Mouse (Mus musculus) C2C12 (cell line): ENCODE measurements around the gene Plekhs1. TPM values are rescaled to one million over a fixed set of nuclear protein-coding genes. Genes with fewer than 3 reads are reported as not detected.

Source experiments
- H3K27me3 ChIP-seq: one replicate; pipeline ENCODE4 v1.6.1; 2011; ENCODE audit not compliant: control insufficient read depth, insufficient read depth, insufficient read length
- H3K36me3 ChIP-seq: one replicate; pipeline ENCODE4 v1.6.1; 2011; ENCODE audit not compliant: control insufficient read depth, insufficient read depth
- H3K4me3 ChIP-seq: one replicate; pipeline ENCODE4 v1.5.1; 2011; ENCODE audit warnings: mild to moderate bottlenecking, control low read depth; ENCODE audit not compliant: poor library complexity, insufficient read depth, severe bottlenecking
- H3K79me2 ChIP-seq: one replicate; pipeline ENCODE4 v1.6.1; 2011; ENCODE audit not compliant: control insufficient read depth, insufficient read depth
- H3K79me3 ChIP-seq: one replicate; pipeline ENCODE4 v1.6.1; 2011; ENCODE audit warnings: low read depth, control low read depth
- H3ac ChIP-seq: one replicate; pipeline ENCODE3; 2011; ENCODE audit warnings: low read depth; ENCODE audit not compliant: control insufficient read depth, insufficient read length
- CEBPB ChIP-seq: IDR thresholded peaks from one replicate; pipeline ENCODE4 v1.6.1; 2011; ENCODE audit warnings: low read depth, mild to moderate bottlenecking, control low read depth, moderate library complexity
- CTCF ChIP-seq: IDR thresholded peaks from one replicate; pipeline ENCODE4 v1.5.1; 2011; ENCODE audit not compliant: control insufficient read depth, insufficient read depth, insufficient read length
- FOSL1 ChIP-seq: IDR thresholded peaks from one replicate; pipeline ENCODE4 v1.8.0; 2011; ENCODE audit warnings: mild to moderate bottlenecking, low read length; ENCODE audit not compliant: poor library complexity, insufficient read depth, severe bottlenecking
- MAX ChIP-seq: IDR thresholded peaks from one replicate; pipeline ENCODE4 v1.6.1; 2011; ENCODE audit warnings: mild to moderate bottlenecking, control low read depth
- MYOD1 ChIP-seq: IDR thresholded peaks from one replicate; pipeline ENCODE4 v1.6.1; 2011; ENCODE audit warnings: low read depth; ENCODE audit not compliant: control insufficient read depth, insufficient read length
- MYOG ChIP-seq: IDR thresholded peaks from one replicate; pipeline ENCODE4 v1.6.1; 2011; ENCODE audit not compliant: control insufficient read depth, insufficient read length; ENCODE audit errors: extremely low read depth
- USF1 ChIP-seq: IDR thresholded peaks from one replicate; pipeline ENCODE4 v1.6.1; 2011; ENCODE audit warnings: low read depth, mild to moderate bottlenecking, control low read depth, moderate library complexity
- polyA plus RNA-seq: library from polyadenylated mRNA; unstranded; fragments of >200 nt; fragmentation: generic; extraction: Trizol; gene quantifications from one replicate; pipeline ENCODE4 v1.2.1, GENCODE M21; 2012; ENCODE audit warnings: missing spikeins

Plekhs1 gene
- polyA plus RNA-seq, 1 experiment, result not detected

- Histone ChIP-seq H3K79me3 (no peaks in the 10 kb centered on the region), H3K79me2 (no peaks in the 10 kb centered on the region), H3K27me3 (no peaks in the 10 kb centered on the region), H3ac (no peak overlapping the region), H3K4me3 (no peak overlapping the region), H3K36me3 (no peaks in the 10 kb centered on the region)
- TF ChIP-seq CEBPB (no peak), MAX (no peak), FOSL1 (no peak), CTCF (no peak), USF1 (no peak), MYOD1 (no peak), MYOG (no peak)
Measured at GRCm38 (mm10) chr19:56424606-56425395, 36.6 kb upstream of the Plekhs1 start.

- no peak for TF ChIP-seq MYOD1
- TF ChIP-seq CEBPB, result no peak
- no peak for TF ChIP-seq CTCF
- no peak for TF ChIP-seq USF1
- TF ChIP-seq MAX, result no peak
- TF ChIP-seq FOSL1, result no peak
- TF ChIP-seq MYOG, result no peak
- no peaks in the 10 kb centered on the region for H3K27me3 ChIP-seq
- H3K79me2 ChIP-seq, result no peaks in the 10 kb centered on the region
- H3ac ChIP-seq, result no peak overlapping the region
- no peaks in the 10 kb centered on the region for H3K79me3 ChIP-seq
- no peaks in the 10 kb centered on the region for H3K36me3 ChIP-seq
- no peak overlapping the region for H3K4me3 ChIP-seq
Measured at GRCm38 (mm10) chr19:56425492-56425891, 35.9 kb upstream of the Plekhs1 start.

DNA sequence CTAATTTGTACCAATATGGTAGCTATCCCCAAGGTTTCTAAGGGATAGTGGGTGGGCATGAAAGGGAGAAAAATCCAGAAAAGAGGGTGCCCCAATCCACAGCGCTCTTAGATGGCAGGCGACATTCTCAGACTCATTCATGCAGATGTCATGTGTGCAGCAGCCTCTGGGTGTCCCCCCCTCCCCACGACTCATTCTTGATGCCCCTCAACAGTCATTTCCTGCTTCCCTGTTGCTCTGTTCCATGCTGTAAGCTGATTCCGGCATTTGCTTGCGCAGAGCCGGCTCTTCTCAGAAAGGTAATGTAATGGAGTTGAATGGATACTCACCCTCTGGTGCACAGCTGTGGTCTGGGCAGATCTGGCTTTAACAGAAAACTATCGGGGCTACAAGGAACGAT lies 31.1 kb upstream of the Plekhs1 start:
- no peaks in the 10 kb centered on the region for H3K36me3 ChIP-seq
- no peaks in the 10 kb centered on the region for H3K27me3 ChIP-seq
- no peaks in the 10 kb centered on the region for H3K79me2 ChIP-seq
- TF ChIP-seq MAX (no peak), CTCF (peak; percentile 4), CEBPB (no peak)
- H3ac ChIP-seq, result no peak overlapping the region
- no peak overlapping the region for H3K4me3 ChIP-seq
- no peaks in the 10 kb centered on the region for H3K79me3 ChIP-seq

DNA sequence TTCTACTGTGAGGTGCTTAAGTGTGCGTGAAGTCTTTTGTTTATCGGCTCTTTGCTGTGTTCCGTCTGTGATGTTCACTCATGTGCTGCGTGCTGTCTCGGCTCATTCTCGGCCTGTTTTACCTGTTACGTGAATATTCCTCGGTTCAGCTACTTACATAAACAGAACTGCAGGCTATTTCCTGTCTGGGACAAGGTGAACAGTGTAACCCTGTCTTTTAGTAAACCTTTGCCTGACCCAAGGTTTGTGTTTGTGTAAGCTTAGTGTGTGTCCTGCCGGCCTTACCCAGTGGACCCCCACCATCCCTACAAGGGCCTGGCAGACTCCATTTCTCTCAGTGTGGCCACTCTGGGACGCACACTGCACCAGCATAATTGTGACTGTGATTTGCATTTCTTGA lies 28.7 kb upstream of the Plekhs1 start:
- Histone ChIP-seq H3K4me3 (no peak overlapping the region), H3K79me2 (no peaks in the 10 kb centered on the region), H3K36me3 (no peaks in the 10 kb centered on the region), H3ac (no peak overlapping the region), H3K27me3 (no peaks in the 10 kb centered on the region), H3K79me3 (no peaks in the 10 kb centered on the region)
- TF ChIP-seq CEBPB, result no peak
- TF ChIP-seq MYOD1, result no peak

GRCm38 (mm10) chr19:56433581-56433980 lies 27.9 kb upstream of the Plekhs1 start:
- H3K79me2 ChIP-seq, result no peaks in the 10 kb centered on the region
- H3K4me3 ChIP-seq, result no peak overlapping the region
- H3K79me3 ChIP-seq, result no peaks in the 10 kb centered on the region
- TF ChIP-seq USF1, result no peak
- no peak for TF ChIP-seq CEBPB
- TF ChIP-seq CTCF, result no peak
- no peak for TF ChIP-seq MYOD1
- no peak for TF ChIP-seq MAX
- TF ChIP-seq MYOG, result no peak
- no peak for TF ChIP-seq FOSL1
- H3ac ChIP-seq, result no peak overlapping the region
- H3K27me3 ChIP-seq, result no peaks in the 10 kb centered on the region
- no peaks in the 10 kb centered on the region for H3K36me3 ChIP-seq

GRCm38 (mm10) chr19:56436380-56436779 lies 25.1 kb upstream of the Plekhs1 start:
- H3K79me3 ChIP-seq, result no peaks in the 10 kb centered on the region
- no peak overlapping the region for H3K4me3 ChIP-seq
- H3ac ChIP-seq, result no peak overlapping the region
- TF ChIP-seq MYOG (no peak), MYOD1 (no peak), FOSL1 (no peak), MAX (no peak), CEBPB (no peak), USF1 (no peak), CTCF (no peak)
- H3K36me3 ChIP-seq, result no peaks in the 10 kb centered on the region
- H3K79me2 ChIP-seq, result no peaks in the 10 kb centered on the region
- H3K27me3 ChIP-seq, result no peaks in the 10 kb centered on the region
